Mouse (Mus musculus) erythroblast, embryonic 14.5 days (primary cell): ENCODE measurements around the gene Slc22a20.

Experiments used
- GATA1 ChIP-seq: IDR thresholded peaks from 2 replicates; pipeline ENCODE4 v1.6.1; 2012; ENCODE audit warnings: low read length, inconsistent platforms, mixed read lengths
- TAL1 ChIP-seq: IDR thresholded peaks from 3 replicates; pipeline ENCODE4 v1.6.1; 2012; ENCODE audit warnings: low read length, inconsistent platforms, mixed read lengths

GRCm38 (mm10) chr19:5943404-5943803, 42.5 kb downstream of the Slc22a20 start:
- no peak for TF ChIP-seq GATA1
- TF ChIP-seq TAL1 = no peak
